Mouse (Mus musculus) frontal cortex, adult 2 months (tissue): ENCODE data around the gene Actl6b. TPM values are rescaled to one million over a fixed set of nuclear protein-coding genes. Genes with fewer than 3 reads are reported as not detected.

Experiments
- DNase-seq, 2 experiments: peaks; one replicate each; pipeline ENCODE4 v3.0.0; 2022; ENCODE audit warnings: low spot score in 1 of 2; ENCODE audit errors: extremely low spot score in 1 of 2
- polyA plus RNA-seq: library from polyadenylated mRNA; depleted of rRNA; stranded (reverse); fragments of >200 nt; gene quantifications from 2 replicates; pipeline ENCODE4 v1.2.3, GENCODE M21; 2012

Actl6b gene
- polyA plus RNA-seq, 1 experiment: 199 TPM

- no peak for DNase-seq
Measured at GRCm38 (mm10) chr5:137553000-137553399, 317 bp upstream of the Actl6b start.

DNA sequence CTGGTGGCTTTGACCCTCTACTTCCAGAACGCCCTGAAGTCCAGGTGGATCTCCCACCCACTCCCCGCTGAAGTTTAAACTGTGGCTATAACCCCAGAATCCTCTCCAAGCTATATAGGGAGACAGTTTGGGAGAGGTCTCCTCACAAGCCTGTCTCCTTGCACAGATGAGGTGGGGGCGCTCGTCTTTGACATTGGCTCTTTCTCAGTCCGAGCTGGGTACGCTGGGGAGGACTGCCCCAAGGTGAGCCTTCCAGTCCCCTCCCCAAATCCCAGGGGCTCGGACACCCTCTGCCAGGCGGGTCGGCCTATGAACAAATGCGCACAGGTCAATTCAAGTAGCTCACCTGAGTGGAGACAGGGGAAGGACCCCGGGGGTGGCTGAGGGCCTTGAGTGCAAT lies 581 bp downstream of the Actl6b start:
- DNase-seq: no peak

GRCm38 (mm10) chr5:137561556-137561955 lies 8.2 kb downstream of the Actl6b start:
- DNase-seq: peak in 1 of 2 experiments; percentile 59

DNA sequence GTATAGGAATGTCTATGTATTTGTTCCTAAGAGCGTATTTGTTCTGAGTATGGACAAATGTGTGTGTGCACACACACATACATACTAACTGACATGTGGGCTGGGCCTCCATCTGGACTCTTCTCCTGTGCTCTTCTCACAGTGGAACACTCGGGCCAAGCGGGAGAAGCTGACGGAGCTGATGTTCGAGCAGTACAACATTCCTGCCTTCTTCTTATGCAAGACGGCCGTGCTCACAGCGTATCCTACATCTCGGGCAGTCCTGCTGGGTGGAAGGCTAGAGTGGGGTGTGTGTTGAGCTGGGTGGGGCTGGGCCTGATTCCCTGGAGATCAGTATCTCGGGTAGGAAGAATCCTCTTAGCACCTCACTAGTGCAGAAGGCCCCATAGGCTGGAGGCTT lies 9.6 kb downstream of the Actl6b start:
- DNase-seq: peak in 1 of 2 experiments; percentile 47

DNA sequence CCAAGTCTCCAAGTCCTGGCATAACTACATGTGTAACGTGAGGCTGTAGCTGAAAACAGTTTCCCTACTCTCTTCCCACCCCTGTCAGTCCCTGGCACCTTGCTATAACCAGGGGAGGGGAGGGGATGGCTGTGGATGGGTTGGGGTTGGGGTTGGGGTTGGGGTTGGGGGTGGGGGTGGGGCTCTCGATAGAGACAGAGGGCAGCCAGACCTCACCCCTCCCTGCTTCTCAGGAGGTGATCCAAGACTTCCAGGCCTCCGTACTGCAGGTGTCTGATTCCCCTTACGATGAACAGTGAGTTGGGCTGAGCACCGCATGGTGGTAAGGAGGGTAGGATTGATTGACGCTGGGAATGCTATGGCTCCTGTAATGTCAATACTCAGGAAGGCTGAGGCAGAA lies 12.4 kb downstream of the Actl6b start:
- DNase-seq: no peak

- DNase-seq: no peak
Measured at GRCm38 (mm10) chr5:137566416-137566815, 13.1 kb downstream of the Actl6b start.

DNA sequence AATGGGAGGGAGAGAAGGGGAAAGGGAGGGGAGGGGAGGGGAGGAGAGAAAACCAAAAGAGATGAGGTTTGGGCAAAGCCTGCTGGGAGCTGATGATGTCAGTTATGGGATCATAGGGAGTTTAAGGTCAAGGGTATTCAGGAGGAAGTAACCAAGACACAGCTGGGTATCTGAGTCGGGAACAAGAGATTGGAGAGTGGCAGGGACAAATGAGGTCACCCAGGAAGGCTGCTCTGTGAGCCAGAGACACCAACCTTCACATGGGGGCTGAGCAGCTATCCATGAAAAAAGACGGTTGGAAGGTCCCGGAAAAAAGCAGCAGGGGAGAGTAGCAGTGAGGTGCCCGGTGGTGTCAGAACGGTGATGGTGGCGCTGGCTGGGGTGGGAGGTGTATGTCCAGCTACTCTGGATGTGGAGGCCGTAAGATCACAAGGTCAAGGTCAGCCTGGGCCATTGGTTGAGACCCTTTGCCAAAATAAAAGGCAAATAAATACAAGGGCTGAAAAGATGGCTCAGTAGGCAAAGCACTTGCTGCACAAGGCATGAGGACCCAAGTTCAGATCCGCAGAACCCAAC lies 15.0 kb downstream of the Actl6b start:
- no peak for DNase-seq

DNA sequence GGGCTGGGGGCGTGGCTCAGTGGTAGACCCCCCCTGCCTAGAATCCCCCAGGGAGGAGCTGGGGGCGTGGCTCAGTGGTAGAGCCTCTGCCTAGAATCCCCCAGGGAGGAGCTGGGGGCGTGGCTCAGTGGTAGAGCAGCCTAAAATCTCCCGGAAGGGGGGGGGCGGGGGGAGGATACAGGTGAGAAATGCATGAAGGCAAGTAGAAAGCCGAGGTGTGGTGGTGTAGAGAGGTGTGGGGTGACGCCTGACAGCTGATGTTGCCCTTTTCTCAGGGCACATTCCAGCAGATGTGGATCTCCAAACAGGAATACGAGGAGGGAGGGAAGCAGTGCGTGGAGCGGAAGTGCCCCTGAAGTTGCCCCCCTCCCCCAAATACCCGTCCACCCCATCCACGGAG lies 15.7 kb downstream of the Actl6b start:
- DNase-seq: no peak

DNA sequence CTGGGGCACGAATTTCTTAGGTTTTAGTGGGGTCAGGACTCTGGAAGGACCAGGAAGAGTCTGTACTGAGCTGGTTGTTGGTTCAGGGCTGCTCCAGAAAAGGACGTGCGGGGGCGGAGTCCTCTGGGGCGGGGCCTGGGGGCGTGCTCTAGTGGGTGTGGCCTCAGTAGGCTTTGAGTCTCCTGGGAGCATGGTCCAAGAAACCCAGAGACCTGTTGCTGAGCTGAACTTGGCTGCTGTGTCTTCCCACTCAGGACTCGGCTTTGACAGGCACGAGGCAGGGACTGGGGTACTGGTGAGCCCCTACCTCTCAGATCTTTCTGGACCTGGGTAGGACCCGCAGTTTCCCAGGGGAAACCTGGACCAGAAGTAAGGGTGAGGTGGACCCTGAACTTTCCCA lies 16.3 kb downstream of the Actl6b start, which contains the start of gene Tfr2:
Tfr2 (plus strand) TSS at position 176 of the 400 bp plus-strand sequence.
- DNase-seq: no peak

GRCm38 (mm10) chr5:137570181-137570580 lies 16.9 kb downstream of the Actl6b start:
- no peak for DNase-seq

GRCm38 (mm10) chr5:137570691-137571586 lies 17.6 kb downstream of the Actl6b start:
- DNase-seq: no peak

DNA sequence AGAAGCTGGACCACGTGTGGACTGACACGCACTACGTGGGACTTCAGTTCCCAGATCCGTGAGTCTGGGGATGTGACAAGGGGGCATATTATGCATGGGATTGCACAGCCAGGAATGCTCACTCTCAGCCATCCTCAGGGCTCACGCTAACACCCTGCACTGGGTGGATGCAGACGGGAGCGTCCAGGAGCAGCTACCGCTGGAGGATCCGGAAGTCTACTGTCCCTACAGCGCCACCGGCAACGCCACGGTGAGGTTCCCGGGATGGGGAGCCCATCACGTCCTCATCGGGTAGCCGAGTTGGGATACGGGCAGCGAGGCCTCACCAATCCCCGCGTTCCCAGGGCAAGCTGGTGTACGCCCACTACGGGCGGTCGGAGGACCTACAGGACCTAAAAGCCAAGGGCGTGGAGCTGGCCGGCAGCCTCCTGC lies 21.2 kb downstream of the Actl6b start:
- DNase-seq: peak in 1 of 2 experiments; percentile 57

DNA sequence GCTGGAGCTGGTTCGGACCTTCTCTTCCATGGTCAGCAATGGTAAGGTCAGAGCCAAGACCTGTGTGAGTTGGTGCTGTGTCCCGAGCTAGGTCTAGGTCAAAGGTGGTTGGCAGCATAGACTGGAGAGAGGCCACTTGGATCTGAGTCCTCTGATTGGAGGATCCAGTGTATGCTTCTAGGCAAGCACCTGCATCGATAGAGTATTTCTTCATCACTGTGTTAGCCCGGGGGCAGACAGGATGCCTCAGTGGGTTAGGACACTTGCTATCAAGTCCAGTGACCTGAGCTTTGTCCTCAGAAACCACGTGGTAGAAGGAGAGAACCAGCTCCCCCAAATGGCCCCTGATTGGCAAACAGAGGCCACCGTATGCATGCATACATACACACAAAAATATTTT lies 26.9 kb downstream of the Actl6b start:
- DNase-seq: no peak

DNA sequence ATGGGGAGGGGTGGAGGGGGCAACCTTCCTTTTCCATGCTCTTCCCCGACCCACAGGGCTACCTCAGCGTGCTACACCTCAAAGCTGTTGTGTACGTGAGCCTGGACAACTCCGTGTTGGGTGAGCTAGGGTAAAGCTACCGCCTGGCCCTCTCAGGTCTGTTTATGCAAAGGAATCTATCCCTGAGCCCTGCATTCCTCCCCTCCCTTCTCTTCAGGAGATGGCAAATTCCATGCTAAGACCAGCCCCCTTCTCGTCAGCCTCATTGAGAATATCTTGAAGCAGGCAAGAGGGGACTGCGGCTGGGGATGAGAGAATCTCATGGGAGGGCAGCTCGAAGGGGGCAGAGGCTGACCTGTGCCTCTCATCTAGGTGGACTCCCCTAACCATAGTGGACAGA lies 29.4 kb downstream of the Actl6b start:
- DNase-seq: no peak

DNA sequence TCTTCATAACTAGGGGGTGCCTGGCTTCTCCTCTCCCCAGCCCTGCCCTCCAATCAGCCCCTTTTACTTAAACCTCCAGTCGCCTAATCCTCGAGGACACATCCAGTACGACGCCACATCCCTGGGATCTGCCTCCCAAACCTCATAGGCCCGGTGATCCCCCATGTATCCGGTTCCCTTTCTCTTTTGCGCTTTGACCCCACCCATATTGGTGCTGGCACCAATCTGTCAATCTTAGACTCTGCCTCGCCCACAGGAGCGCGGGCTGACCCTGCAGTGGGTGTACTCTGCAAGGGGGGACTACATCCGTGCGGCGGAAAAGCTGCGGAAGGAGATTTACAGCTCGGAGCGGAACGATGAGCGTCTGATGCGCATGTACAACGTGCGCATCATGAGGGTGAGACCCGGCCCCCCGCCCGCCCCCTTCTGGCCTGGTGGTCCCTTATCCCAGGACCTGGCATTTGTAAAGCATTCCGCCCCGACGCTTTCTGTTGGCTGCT lies 30.4 kb downstream of the Actl6b start:
- peak in 1 of 2 experiments; percentile 59 for DNase-seq

- DNase-seq: peak in 1 of 2 experiments; percentile 80
Measured at GRCm38 (mm10) chr5:137584976-137585375, 31.7 kb downstream of the Actl6b start.

DNA sequence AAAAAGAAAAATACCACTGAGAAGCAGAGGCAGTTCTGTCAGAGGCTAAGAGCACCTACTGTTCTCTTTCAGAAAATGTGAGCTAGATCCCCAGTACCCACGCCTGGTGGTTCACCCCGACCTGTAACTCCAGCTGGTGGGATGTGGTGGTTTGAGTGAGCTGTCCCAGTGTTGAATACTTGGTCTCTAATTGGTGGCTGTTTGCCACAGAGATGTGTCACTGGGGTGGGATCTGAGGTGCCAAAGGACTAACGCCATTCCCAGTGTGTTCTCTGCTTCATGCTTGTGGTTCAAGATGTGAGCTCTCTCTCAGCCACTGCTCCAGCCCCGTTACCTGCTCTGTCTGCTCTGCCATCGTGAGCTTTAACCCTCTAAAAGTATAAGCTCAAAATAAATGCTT lies 37.2 kb downstream of the Actl6b start:
- no peak for DNase-seq

- DNase-seq: no peak
Measured at GRCm38 (mm10) chr5:137595921-137596320, 42.6 kb downstream of the Actl6b start.

- DNase-seq: no peak
Measured at GRCm38 (mm10) chr5:137596601-137597261, 43.4 kb downstream of the Actl6b start.

- DNase-seq: no peak
Measured at GRCm38 (mm10) chr5:137597625-137598024, 44.3 kb downstream of the Actl6b start.
